Mouse (Mus musculus) layer of hippocampus, postnatal 10 days (tissue): Measurements from ENCODE around the gene Myh10. TPM values are rescaled to one million over a fixed set of nuclear protein-coding genes. Genes with fewer than 3 reads are reported as not detected.
"Not testable (repeated sequence)": the region's sequence is repeated elsewhere in the genome, so short reads cannot be mapped to it uniquely, and the experiment has no call there.

Experiments
- DNase-seq, 2 experiments: peaks; one replicate each; pipeline ENCODE4 v3.0.0; 2021; ENCODE audit warnings: low spot score in 2 of 2
- total RNA-seq, 2 experiments: library from RNA; stranded (reverse); gene quantifications; 2 replicates each; pipeline ENCODE4 v1.2.3; 2021

Myh10 gene
- total RNA-seq, 2 experiments from 2014 or later: 164 to 167 TPM

DNA sequence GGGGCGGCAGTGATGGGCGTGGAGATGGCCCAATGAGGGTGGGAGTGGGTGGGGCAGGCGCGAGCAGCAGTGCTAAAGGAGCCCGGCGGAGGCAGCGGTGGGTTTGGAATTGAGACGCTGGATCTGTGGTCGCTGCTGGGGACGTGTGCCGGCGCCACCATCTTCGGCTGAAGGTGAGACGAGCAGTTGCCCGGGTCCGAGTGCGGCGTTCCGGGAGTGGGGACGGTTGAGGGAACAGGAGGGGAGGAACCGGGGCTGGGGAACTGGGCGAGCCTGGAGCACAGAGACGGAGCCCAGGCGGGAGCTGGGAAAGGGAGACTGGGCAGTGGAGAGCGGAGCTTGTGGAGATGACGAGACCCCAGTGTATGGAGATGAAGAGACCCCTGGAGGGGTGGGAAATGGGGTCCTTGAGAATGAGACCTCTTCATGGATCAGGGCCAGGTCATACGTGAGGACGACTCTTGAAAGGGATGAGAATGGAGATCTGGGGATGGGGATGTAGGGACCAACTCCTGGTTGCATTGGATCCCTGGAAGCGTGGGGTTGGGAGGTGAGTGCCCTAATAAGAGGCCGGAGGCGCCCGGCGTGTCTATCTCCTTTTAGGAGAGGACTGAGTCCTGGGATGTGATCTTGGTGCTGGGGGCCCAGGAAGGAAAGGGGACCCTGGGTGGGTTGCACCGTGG lies 792 bp downstream of the Myh10 start:
- no peak for DNase-seq

- DNase-seq: peak; percentile 42 to 54
These were observed 1.5 kb downstream of the Myh10 start for GRCm38 (mm10) chr11:68692693-68693446.

DNA sequence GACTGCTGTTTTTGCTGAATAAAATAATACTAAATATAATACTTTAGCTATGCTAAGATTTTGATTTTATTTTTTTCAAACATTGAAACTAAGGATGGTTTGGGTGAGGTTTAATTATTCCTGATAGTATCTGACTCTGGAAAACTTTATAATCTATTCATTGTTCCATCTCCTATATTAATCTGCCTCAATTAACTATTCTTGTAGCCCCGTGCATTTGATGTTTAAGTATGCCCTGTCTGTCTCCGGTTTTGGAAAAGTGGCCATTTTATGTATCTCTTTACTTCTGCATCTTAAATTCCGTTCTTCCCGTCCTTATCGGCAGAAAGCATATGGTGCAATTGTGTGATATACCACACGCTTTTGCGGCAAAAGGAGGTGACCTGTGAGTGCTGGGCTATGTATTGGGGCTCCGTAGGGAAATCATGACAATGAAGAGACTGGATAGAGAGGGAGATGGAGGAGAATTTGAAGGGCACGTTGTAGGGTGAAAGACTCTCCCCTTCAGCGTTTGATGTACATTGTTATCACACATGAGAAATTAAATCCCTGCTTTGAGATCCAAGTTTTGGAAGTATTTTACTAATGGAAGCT lies 2.2 kb downstream of the Myh10 start:
- DNase-seq: no peak

- no peak for DNase-seq
These were observed 11.0 kb downstream of the Myh10 start for GRCm38 (mm10) chr11:68702370-68702769.

DNA sequence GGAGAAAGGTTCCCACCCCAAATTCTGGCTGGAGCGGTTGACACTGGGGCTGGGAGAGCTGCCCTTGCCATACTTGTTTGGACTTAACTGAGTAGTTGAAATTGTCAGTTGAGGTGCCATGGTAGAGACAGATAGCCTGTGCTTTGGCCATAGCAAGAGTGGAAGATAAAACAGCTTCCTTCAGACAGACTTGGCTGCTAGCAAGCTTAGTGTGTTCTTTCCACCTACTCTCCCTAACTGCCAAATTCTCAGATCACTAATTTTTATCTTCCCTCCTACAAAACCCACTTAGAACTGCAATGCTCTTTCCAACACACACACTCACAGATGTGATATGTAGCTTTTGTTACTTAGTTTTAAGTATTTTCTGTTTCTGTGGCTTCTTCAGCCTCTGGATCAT lies 12.0 kb downstream of the Myh10 start:
- DNase-seq: no peak

GRCm38 (mm10) chr11:68704258-68704657 lies 12.9 kb downstream of the Myh10 start:
- no peak for DNase-seq

- DNase-seq: no peak
These were observed 13.5 kb downstream of the Myh10 start for GRCm38 (mm10) chr11:68704847-68705246.

DNA sequence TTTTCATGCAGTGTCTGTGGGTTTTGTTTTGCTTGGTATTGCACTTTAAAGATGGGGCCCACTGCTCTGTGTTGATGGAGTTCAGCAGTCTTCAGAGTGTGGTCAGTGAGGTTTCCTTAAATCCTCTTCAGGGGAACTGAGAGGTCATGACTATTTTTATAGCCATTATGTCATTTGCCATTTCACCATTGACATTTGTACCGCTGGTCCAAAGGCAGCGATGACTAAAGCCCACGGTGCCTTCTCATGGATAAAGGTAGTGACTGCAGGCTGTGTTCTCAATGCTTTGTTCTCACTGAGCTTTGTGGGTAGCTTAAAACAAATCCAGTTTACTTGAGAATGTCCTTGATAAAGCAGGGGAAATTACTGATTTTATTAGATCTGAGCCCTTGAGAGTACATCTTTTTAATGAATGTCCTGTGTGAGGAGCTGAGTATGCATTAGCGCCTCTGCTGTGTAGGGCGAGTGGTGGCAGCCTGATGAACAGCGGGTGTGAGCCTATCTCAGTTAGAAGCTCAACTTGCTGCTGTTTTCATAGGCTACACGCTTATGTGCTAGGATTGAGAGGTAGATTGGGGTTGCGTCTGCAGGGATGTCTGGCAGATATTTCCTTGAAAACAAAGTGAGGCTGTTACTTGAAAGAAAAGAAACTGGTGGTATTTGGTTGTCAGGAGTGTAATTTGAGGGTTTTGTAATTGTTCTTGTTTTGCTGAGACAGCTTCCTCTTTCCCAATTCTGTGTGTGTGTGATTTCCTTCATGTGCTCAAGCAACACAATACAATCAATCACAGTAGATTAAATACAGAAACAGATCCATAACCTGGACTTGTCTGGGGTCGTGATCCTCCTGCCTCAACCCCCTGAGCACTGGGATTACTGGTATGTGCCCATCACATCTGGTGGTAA lies 15.4 kb downstream of the Myh10 start:
- no peak for DNase-seq

- no peak for DNase-seq
These were observed 16.7 kb downstream of the Myh10 start for GRCm38 (mm10) chr11:68707881-68708582.

DNA sequence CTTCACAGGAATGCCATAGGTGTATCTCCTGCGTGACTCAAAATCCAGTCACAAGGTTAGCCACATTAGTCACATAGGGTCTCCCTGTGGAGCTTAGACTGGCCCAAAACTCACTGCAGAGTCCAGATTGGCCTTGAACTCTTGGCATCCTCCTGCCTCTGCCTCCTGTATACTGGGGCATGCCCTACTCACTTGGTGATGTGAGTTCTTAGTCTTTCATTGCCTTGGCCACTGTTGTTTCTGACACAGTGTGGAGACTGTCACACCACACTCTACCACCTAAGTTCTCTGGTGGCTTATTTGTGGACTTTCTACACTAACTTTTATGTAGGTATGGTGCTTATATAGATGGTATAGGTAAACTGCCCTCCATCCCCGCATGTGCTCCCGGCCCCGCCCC lies 24.8 kb downstream of the Myh10 start:
- no peak for DNase-seq

DNA sequence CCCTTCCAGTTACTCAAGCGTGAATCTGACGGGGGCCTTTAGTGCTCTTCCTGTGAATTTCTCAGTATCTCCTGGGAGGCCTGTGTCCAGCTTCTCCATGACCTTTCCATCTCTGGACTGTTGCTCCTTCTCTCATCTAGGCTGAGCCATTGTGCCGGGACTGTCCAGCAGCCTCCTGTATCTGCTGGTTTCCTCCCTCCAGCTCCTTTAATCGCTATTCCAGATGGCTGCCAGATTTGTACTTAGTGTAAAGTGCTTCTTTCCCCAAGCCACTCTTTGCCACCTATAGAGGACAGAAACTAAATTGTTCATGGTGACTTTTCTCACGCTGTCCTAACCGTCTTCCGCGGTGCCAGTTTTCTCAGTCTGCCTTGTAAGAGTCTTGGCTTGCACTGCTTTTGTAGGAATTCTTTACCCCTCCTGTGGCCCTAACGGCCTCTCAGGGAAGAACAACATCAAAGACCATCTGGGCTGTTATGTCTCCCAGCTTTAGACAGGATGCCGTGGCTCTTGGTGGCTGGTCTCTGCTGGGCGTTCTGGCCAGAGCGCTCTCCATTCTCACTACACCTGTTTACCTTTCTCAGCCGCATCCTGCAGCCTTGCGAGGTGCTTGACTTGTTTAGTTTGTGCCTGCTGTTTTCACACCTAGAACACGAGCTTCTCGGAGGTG lies 25.9 kb downstream of the Myh10 start:
- DNase-seq: no peak

GRCm38 (mm10) chr11:68719096-68719648 lies 27.8 kb downstream of the Myh10 start:
- no peak for DNase-seq

- no peak for DNase-seq
These were observed 28.4 kb downstream of the Myh10 start for GRCm38 (mm10) chr11:68719774-68720173.

- no peak for DNase-seq
These were observed 32.8 kb downstream of the Myh10 start for GRCm38 (mm10) chr11:68724117-68724516.

- DNase-seq: no peak
These were observed 37.3 kb downstream of the Myh10 start for GRCm38 (mm10) chr11:68728693-68729092.

- no peak for DNase-seq
These were observed 39.4 kb downstream of the Myh10 start for GRCm38 (mm10) chr11:68730792-68731191.

DNA sequence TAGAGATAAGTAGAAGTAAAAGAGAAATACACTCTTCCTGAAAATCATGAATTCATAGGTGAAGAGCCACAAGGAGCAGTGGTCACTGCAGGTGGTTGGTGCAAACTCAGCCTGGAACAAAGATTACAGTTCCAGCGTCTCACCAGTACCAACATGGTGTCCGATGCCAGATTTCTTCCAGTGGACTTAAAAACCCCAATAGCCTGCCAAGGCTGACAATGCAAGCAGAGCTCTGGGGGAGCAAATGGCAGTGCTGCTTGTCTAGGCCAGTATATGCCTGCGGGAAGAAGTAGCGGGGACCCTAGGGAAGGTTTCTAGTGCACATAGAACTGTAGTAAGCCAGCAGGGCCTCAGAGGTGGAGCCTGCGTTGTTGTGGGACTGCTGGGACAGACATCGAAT lies 40.7 kb downstream of the Myh10 start:
- DNase-seq: no peak

DNA sequence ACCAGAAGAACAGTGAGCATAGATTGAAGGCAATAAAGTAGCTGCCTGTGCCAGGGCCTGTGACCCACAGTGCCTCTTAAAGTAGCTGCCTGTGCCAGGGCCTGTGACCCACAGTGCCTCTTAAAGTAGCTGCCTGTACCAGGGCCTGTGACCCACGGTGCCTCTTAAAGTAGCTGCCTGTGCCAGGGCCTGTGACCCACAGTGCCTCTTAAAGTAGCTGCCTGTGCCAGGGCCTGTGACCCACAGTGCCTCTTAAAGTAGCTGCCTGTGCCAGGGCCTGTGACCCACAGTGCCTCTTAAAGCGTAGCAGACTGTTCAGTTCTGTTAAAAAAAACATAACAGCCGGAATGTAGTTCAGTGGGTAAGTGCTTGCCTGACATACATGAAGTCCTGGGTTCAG lies 42.0 kb downstream of the Myh10 start:
- not testable (repeated sequence) for DNase-seq

DNA sequence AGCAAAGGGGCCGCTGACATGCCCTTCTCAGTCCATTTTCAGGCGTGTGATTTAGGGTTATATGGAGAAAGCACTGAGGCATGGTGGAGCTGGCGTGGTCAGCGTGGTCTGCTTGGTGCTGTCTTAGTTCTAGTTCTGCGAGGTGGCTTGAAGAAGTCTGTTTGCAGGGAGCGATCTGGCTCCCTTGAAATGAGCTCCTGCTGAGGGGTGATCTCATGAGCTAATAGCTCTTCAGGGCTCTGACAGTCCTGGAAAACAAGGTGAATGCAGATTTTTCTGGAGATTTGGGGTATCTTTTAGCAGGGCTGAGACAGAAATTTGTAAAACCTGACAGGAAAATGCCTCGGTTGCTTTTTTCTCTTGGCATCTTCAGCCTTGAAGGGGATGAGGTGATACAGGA lies 48.1 kb downstream of the Myh10 start:
- DNase-seq: no peak

- no peak for DNase-seq
These were observed 51.3 kb downstream of the Myh10 start for GRCm38 (mm10) chr11:68742658-68743057.
